Mouse (Mus musculus) intestine, postnatal 0 days (tissue): ENCODE results near the gene Vmn1r1. TPM values are rescaled to one million over a fixed set of nuclear protein-coding genes. Genes with fewer than 3 reads are reported as not detected.
"Not testable (repeated sequence)": the region's sequence is repeated elsewhere in the genome, so short reads cannot be mapped to it uniquely, and the experiment has no call there.

ENCODE experiments used
- ATAC-seq: fragments of 200-750 bp; cut with Nextera tagmentation; 2 replicates; pipeline ENCODE4 v1.8.0; 2017; ENCODE audit warnings: mild to moderate bottlenecking, moderate TSS enrichment, moderate library complexity
- H3K27ac ChIP-seq: fragments of 300-500 bp; sonication (generic); 2 replicates; pipeline ENCODE4 v1.5.1; 2014; ENCODE audit warnings: mild to moderate bottlenecking, low read depth, low read length, moderate library complexity
- H3K27me3 ChIP-seq: fragments of 300-500 bp; sonication (generic); replicated peaks from 2 replicates; pipeline ENCODE4 v1.6.1; 2014; ENCODE audit warnings: low read length, mixed read lengths; ENCODE audit not compliant: control insufficient read depth, insufficient read depth
- H3K36me3 ChIP-seq: fragments of 300-500 bp; sonication (generic); 2 replicates; pipeline ENCODE4 v1.6.1; 2014; ENCODE audit warnings: mild to moderate bottlenecking, moderate library complexity; ENCODE audit not compliant: control insufficient read depth, insufficient read depth
- H3K4me1 ChIP-seq: fragments of 300-500 bp; sonication (generic); replicated peaks from 2 replicates; pipeline ENCODE4 v1.6.1; 2014; ENCODE audit warnings: antibody characterized with exemption, low read length, mixed read lengths; ENCODE audit not compliant: control insufficient read depth, insufficient read depth
- H3K4me2 ChIP-seq: fragments of 300-500 bp; sonication (generic); replicated peaks from 2 replicates; pipeline ENCODE4 v1.6.1; 2014; ENCODE audit warnings: low read depth, mild to moderate bottlenecking, moderate library complexity
- H3K4me3 ChIP-seq: fragments of 300-500 bp; sonication (generic); 2 replicates; pipeline ENCODE4 v1.5.1; 2014; ENCODE audit warnings: low read depth, low read length
- H3K9ac ChIP-seq: fragments of 300-500 bp; sonication (generic); 2 replicates; pipeline ENCODE4 v1.6.1; 2014; ENCODE audit warnings: mild to moderate bottlenecking, low read depth, low read length
- H3K9me3 ChIP-seq: fragments of 300-500 bp; sonication (generic); 2 replicates; pipeline ENCODE4 v1.6.1; 2016; ENCODE audit warnings: mixed run types; ENCODE audit not compliant: control insufficient read depth
- CTCF ChIP-seq: sonication (generic); IDR thresholded peaks from 2 replicates; pipeline ENCODE4 v1.5.1; 2016; ENCODE audit warnings: low read depth, mild to moderate bottlenecking, control low read depth, antibody characterized with exemption, moderate library complexity
- WGBS: fragments of 180-500 bp; shearing (Covaris S2); extraction: QIAGEN DNeasy Blood & Tissue Kit; methylation state at CpG from one replicate; pipeline ENCODE4 v1.1.7; 2014; 5-methylcytosine and 5-hydroxymethylcytosine counted together
- polyA plus RNA-seq: library from polyadenylated mRNA; unstranded; fragments of >200 nt; fragmentation: Nextera tagmentation; extraction: Ambion mirVana; gene quantifications from 2 replicates; pipeline ENCODE4 v1.2.1, GENCODE M21; 2015

Vmn1r1 gene
- not detected in 2 replicates for polyA plus RNA-seq

- no peak for TF ChIP-seq CTCF
- 79% methylated on average over 7 of the region's 7 CpGs for WGBS
These were observed at the start of gene Vmn1r1 for GRCm38 (mm10) chr1:182164386-182164785. Gene Vmn1r1 (minus strand): TSS chr1:182164486.

GRCm38 (mm10) chr1:182210322-182210721, 46.0 kb upstream of the Vmn1r1 start:
- no peak overlapping the region for H3K4me3 ChIP-seq
- no peaks in the 10 kb centered on the region for H3K4me1 ChIP-seq
- H3K9ac ChIP-seq = no peak overlapping the region
- ATAC-seq = no peak
- 76% methylated on average over 2 of the region's 2 CpGs for WGBS
- no peak for TF ChIP-seq CTCF
- no peaks in the 10 kb centered on the region for H3K36me3 ChIP-seq
- no peaks in the 10 kb centered on the region for H3K27me3 ChIP-seq
- no peaks in the 10 kb centered on the region for H3K9me3 ChIP-seq
- H3K4me2 ChIP-seq = no peak overlapping the region
- H3K27ac ChIP-seq = no peak overlapping the region

More at GRCm38 (mm10) chr1:182164386-182164785, at the start of gene Vmn1r1:
- ATAC-seq = no peak
- no peaks in the 10 kb centered on the region for H3K27me3 ChIP-seq
- no peaks in the 10 kb centered on the region for H3K36me3 ChIP-seq
- no peak within 1 kb of the TSS for H3K27ac ChIP-seq
- H3K9me3 ChIP-seq = no peaks in the 10 kb centered on the region
- no peak within 1 kb of the TSS for H3K4me3 ChIP-seq
- no peak within 1 kb of the TSS for H3K4me2 ChIP-seq
- no peak within 1 kb of the TSS for H3K9ac ChIP-seq
- H3K4me1 ChIP-seq = no peaks in the 10 kb centered on the region

- H3K4me2 ChIP-seq = no peak overlapping the region
- no peaks in the 10 kb centered on the region for H3K27me3 ChIP-seq
- no peak overlapping the region for H3K9ac ChIP-seq
- H3K36me3 ChIP-seq = no peaks in the 10 kb centered on the region
- H3K4me1 ChIP-seq = no peaks in the 10 kb centered on the region
- no peak for ATAC-seq
- no peaks in the 10 kb centered on the region for H3K9me3 ChIP-seq
- no peak overlapping the region for H3K27ac ChIP-seq
- TF ChIP-seq CTCF = no peak
- WGBS = 54% methylated on average over 1 of the region's 1 CpGs
- no peak overlapping the region for H3K4me3 ChIP-seq
These were observed 28.3 kb upstream of the Vmn1r1 start for GRCm38 (mm10) chr1:182192581-182192980.

GRCm38 (mm10) chr1:182191816-182192545, 27.7 kb upstream of the Vmn1r1 start:
- Histone ChIP-seq H3K9ac (no peak overlapping the region), H3K27me3 (no peaks in the 10 kb centered on the region), H3K4me1 (no peaks in the 10 kb centered on the region), H3K36me3 (no peaks in the 10 kb centered on the region), H3K4me2 (no peak overlapping the region), H3K27ac (no peak overlapping the region), H3K4me3 (no peak overlapping the region), H3K9me3 (no peaks in the 10 kb centered on the region)
- TF ChIP-seq CTCF = no peak
- no peak for ATAC-seq
- 30% methylated on average over 10 of the region's 10 CpGs for WGBS

GRCm38 (mm10) chr1:182191181-182191580, 26.9 kb upstream of the Vmn1r1 start:
- Histone ChIP-seq H3K9me3 (no peaks in the 10 kb centered on the region), H3K9ac (no peak overlapping the region), H3K27me3 (no peaks in the 10 kb centered on the region), H3K4me3 (no peak overlapping the region), H3K4me2 (no peak overlapping the region), H3K4me1 (no peaks in the 10 kb centered on the region), H3K27ac (no peak overlapping the region), H3K36me3 (no peaks in the 10 kb centered on the region)
- ATAC-seq = no peak
- WGBS = 49% methylated on average over 4 of the region's 5 CpGs
- TF ChIP-seq CTCF = no peak

- Histone ChIP-seq H3K4me3 (no peak overlapping the region), H3K4me1 (no peaks in the 10 kb centered on the region), H3K9ac (no peak overlapping the region), H3K27me3 (no peaks in the 10 kb centered on the region), H3K27ac (no peak overlapping the region), H3K36me3 (no peaks in the 10 kb centered on the region), H3K4me2 (no peak overlapping the region), H3K9me3 (no peaks in the 10 kb centered on the region)
- no peak for ATAC-seq
- 68% methylated on average over 3 of the region's 3 CpGs for WGBS
- no peak for TF ChIP-seq CTCF
These were observed 25.6 kb upstream of the Vmn1r1 start for GRCm38 (mm10) chr1:182189669-182190440.

- ATAC-seq, H3K9me3 ChIP-seq, H3K36me3 ChIP-seq, H3K4me2 ChIP-seq, H3K27me3 ChIP-seq, H3K4me3 ChIP-seq, H3K27ac ChIP-seq, H3K9ac ChIP-seq, H3K4me1 ChIP-seq: not testable (repeated sequence)
- WGBS = 82% methylated on average over 4 of the region's 4 CpGs
These were observed 18.2 kb upstream of the Vmn1r1 start for GRCm38 (mm10) chr1:182182449-182182848.
